Mouse (Mus musculus): ENCODE results near the gene Vmn2r47. TPM values are rescaled to one million over a fixed set of nuclear protein-coding genes. Genes with fewer than 3 reads are reported as not detected.
"Not testable (repeated sequence)": the region's sequence is repeated elsewhere in the genome, so short reads cannot be mapped to it uniquely, and the experiment has no call there.

The Vmn2r47 gene
- not detected for polyA plus RNA-seq (2012; fragmentation: generic; extraction: Trizol)

DNA sequence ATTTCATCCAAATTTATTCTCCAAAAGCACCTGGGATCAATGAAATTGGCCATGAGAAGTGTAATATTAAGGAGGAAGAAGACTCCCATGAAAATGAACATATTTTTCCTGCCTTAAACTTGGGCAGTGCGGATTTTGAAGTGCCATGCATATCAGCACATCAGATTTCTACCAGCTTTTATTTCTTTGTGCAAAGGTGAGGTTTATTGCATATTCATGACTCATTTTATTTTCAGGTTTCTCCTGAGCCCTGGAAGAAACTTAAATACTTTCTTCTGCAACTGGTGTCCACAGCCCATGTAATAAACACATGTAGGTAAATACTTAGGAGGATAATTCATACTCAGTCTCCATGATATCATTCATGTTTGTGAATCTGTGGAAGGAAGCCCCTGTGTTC is at the start of gene Vmn2r47:
Vmn2r47 (minus strand) TSS at position 101 of the 400 bp plus-strand sequence.
- H3K4me3 ChIP-seq; H3K4me2 ChIP-seq (ENCODE audit: low read depth); H3K79me2 ChIP-seq (ENCODE audit: control insufficient read depth, insufficient read depth); H3K36me3 ChIP-seq (ENCODE audit: control insufficient read depth, insufficient read depth); H3ac ChIP-seq (ENCODE audit: control insufficient read depth, insufficient read length); H3K27me3 ChIP-seq (ENCODE audit: control insufficient read depth, insufficient read depth, insufficient read length): not testable (repeated sequence)

DNA sequence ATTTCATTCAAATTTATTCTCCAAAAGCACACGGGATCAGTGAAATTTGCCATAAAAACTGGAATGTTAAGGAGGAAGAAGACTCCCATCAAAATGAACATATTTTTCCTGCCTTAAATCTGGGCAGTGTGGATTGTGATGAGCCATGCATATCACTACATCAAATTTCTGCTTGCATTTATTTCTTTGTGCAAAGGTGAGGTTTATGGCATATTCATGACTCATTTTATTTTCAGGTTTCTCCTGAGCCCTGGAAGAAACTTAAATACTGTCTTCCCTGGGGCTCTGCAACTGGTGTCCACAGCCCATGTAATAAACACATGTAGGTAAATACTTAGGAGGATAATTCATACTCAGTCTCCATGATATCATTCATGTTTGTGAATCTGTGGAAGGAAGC is 70.7 kb downstream of the Vmn2r47 start, which contains the start of gene Vmn2r46:
Vmn2r46 (minus strand) TSS at position 101 of the 400 bp plus-strand sequence.
- not testable (repeated sequence) for H3K79me2 ChIP-seq (ENCODE audit: control insufficient read depth, insufficient read depth); H3K4me2 ChIP-seq (ENCODE audit: low read depth); H3ac ChIP-seq (ENCODE audit: control insufficient read depth, insufficient read length); H3K36me3 ChIP-seq (ENCODE audit: control insufficient read depth, insufficient read depth); H3K4me3 ChIP-seq; H3K27me3 ChIP-seq (ENCODE audit: control insufficient read depth, insufficient read depth, insufficient read length)

Other genes with a start within 250 kb of the Vmn2r47 start
- gene Vmn2r46, start 70.8 kb downstream of the Vmn2r47 start, polyA plus RNA-seq (2012; fragmentation: generic; extraction: Trizol) = not detected
- gene Vmn2r48, start 112.3 kb upstream of the Vmn2r47 start, polyA plus RNA-seq (2012; fragmentation: generic; extraction: Trizol) = not detected
- gene Vmn2r49, start 150.9 kb upstream of the Vmn2r47 start, polyA plus RNA-seq (2012; fragmentation: generic; extraction: Trizol) = not detected
- gene Vmn2r50, start 212.0 kb upstream of the Vmn2r47 start, polyA plus RNA-seq (2012; fragmentation: generic; extraction: Trizol) = not detected

All from myocyte (in vitro differentiated cells).